Mouse (Mus musculus) hindbrain, embryonic 13.5 days (tissue): Measurements from ENCODE around the gene Tfeb. TPM values are rescaled to one million over a fixed set of nuclear protein-coding genes. Genes with fewer than 3 reads are reported as not detected.

Experiments used
- ATAC-seq: fragments of 200-750 bp; cut with Nextera tagmentation; 2 replicates; pipeline ENCODE4 v1.8.0; 2017; ENCODE audit warnings: moderate TSS enrichment; ENCODE audit not compliant: low FRiP score
- H3K27ac ChIP-seq: fragments of 300-500 bp; sonication (generic); 2 replicates; pipeline ENCODE4 v1.5.1; 2015; ENCODE audit warnings: inconsistent platforms, mild to moderate bottlenecking, moderate library complexity
- H3K27me3 ChIP-seq: fragments of 300-500 bp; sonication (generic); 2 replicates; pipeline ENCODE4 v1.6.1; 2015; ENCODE audit warnings: mild to moderate bottlenecking, inconsistent platforms
- H3K36me3 ChIP-seq: fragments of 300-500 bp; sonication (generic); 2 replicates; pipeline ENCODE4 v1.6.1; 2015; ENCODE audit warnings: mild to moderate bottlenecking, inconsistent platforms
- H3K4me1 ChIP-seq: fragments of 300-500 bp; sonication (generic); replicated peaks from 2 replicates; pipeline ENCODE4 v1.6.1; 2015; ENCODE audit warnings: inconsistent platforms
- H3K4me2 ChIP-seq: fragments of 300-500 bp; sonication (generic); 2 replicates; pipeline ENCODE4 v1.6.1; 2015; ENCODE audit warnings: inconsistent platforms, mild to moderate bottlenecking, moderate library complexity
- H3K4me3 ChIP-seq: fragments of 300-500 bp; sonication (generic); 2 replicates; pipeline ENCODE4 v1.5.1; 2015; ENCODE audit warnings: mild to moderate bottlenecking, inconsistent platforms
- H3K9ac ChIP-seq: fragments of 300-500 bp; sonication (generic); 2 replicates; pipeline ENCODE4 v1.6.1; 2015; ENCODE audit warnings: mild to moderate bottlenecking, inconsistent platforms
- H3K9me3 ChIP-seq: fragments of 300-500 bp; sonication (generic); 2 replicates; pipeline ENCODE4 v1.6.1; 2016; ENCODE audit warnings: inconsistent platforms
- WGBS: fragments of 180-500 bp; shearing (Covaris S2); methylation state at CpG from one replicate; pipeline ENCODE4 v1.1.7; 2015; 5-methylcytosine and 5-hydroxymethylcytosine counted together
- polyA plus RNA-seq: library from polyadenylated mRNA; unstranded; fragments of >200 nt; fragmentation: Nextera tagmentation; extraction: Ambion mirVana; gene quantifications from 2 replicates; pipeline ENCODE4 v1.2.1, GENCODE M21; 2015

The Tfeb gene
- 2.8 and 3.3 TPM in 2 replicates for polyA plus RNA-seq

DNA sequence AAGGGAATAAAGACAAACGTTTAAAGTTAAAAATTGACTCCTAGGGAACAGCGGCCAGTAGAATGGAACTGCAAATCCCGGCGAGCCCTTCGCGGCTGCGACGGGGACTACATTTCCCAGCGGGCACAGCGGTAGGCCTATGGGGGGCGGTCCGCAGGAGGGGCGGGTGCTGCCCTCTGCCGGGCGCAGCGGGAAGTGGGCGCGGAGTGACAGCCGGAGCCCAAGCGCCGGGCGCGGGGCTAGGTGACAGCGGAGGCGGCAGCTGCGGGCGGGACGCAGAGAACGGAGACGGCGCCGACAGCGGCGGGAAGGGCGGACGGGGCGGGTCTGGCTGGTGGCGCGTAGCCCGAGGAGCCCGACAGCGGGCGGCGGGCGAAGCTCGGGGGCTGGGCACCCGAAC is at the start of gene Tfeb:
Gene Tfeb (plus strand): TSS at position 175 of the 400 bp plus-strand sequence.
- no peak within 1 kb of the TSS for H3K27ac ChIP-seq
- H3K4me3 ChIP-seq, result peak within 1 kb of the TSS; percentile 55
- no peaks in the 10 kb centered on the region for H3K9me3 ChIP-seq
- H3K9ac ChIP-seq, result peak within 1 kb of the TSS; percentile 65
- H3K36me3 ChIP-seq, result no peaks in the 10 kb centered on the region
- WGBS, result under 1% methylated on average over 42 of the region's 47 CpGs
- peaks cover 28% of the 10 kb centered on the region for H3K4me1 ChIP-seq
- H3K4me2 ChIP-seq, result peak within 1 kb of the TSS; percentile 86
- peaks cover 51% of the 10 kb centered on the region for H3K27me3 ChIP-seq
- peak; percentile 81 for ATAC-seq

DNA sequence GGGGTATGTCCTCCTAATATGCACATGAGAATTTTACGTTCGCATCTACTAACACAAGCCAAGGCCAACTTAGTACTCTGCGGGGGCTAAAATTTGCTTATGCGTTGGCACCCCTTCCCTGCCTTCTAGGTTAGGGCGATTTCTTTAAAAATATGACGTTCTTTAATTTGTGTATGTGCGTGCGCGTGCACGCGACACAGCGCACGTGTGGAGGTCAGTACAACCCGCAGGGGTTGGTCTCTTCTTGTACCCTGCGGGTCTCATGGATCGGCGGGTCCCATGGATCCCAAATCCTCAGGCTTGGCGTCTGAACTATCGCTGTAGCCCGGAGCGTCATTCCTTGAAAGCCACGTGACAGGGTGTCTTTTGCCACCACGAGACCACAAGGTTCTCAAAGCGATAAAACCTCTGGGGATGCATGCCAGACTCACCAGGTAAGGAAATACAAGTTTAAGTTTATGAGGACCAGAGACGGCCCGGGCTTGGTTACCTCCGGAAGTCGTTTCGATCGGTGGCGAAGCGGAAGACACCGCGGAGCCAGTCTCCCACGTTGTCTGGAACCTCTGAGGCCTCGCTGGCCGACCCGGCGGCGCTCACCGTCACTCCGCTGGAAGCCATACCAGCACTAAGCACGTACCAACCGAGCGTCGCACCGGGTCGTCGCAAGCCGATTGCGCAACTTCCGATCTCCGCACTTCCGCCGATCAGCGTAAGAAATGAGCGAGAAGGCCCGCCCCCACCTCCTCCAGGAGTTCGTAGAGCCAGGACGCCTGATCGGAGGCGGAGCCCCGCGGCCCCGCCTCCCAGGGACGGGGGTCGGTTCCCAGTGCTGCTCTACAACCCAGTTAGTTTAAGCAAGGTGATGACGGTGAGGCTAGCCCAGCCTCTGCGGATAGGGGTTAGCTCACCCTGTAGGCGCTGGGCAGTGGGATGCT is 49.2 kb upstream of the Tfeb start:
- 1% methylated on average over 70 of the region's 70 CpGs for WGBS
- H3K4me3 ChIP-seq, result peak overlapping the region; percentile 72
- peaks cover 34% of the 10 kb centered on the region for H3K4me1 ChIP-seq
- ATAC-seq, result peak; percentile 92
- 0 out of 2 replicates have a peak, but pooled peaks cover 15% of the 10 kb centered on the region for H3K27me3 ChIP-seq
- H3K9me3 ChIP-seq, result no peaks in the 10 kb centered on the region
- H3K9ac ChIP-seq, result peak overlapping the region; percentile 90
- H3K36me3 ChIP-seq, result peaks cover 35% of the 10 kb centered on the region
- H3K27ac ChIP-seq, result peak overlapping the region; percentile 91
- peak overlapping the region; percentile 77 for H3K4me2 ChIP-seq

DNA sequence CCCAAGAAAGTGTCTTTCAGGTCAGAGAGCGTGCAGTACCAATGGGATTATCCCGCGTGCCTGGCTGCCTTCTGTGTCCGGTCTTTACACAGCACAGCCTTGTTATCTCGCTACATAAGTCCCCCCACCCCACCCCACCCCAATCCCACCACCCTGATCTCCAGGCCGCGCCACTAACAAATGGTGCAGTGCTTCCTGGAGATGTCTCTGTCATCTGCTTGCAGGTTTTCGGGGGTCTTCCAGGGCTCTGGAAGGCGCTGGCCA is 48.6 kb upstream of the Tfeb start, which contains the start of gene Tomm6:
Gene Tomm6 (minus strand): TSS at position 43 of the 264 bp plus-strand sequence.
- H3K4me2 ChIP-seq, result peak within 1 kb of the TSS; percentile 77
- peak within 1 kb of the TSS; percentile 72 for H3K4me3 ChIP-seq
- WGBS, result 0% methylated on average over 9 of the region's 9 CpGs
- peak within 1 kb of the TSS; percentile 90 for H3K9ac ChIP-seq
- H3K27me3 ChIP-seq, result peaks cover 21% of the 10 kb centered on the region
- peaks cover 34% of the 10 kb centered on the region for H3K4me1 ChIP-seq
- no peaks in the 10 kb centered on the region for H3K9me3 ChIP-seq
- H3K36me3 ChIP-seq, result peaks cover 29% of the 10 kb centered on the region
- no peak for ATAC-seq
- H3K27ac ChIP-seq, result peak within 1 kb of the TSS; percentile 91

DNA sequence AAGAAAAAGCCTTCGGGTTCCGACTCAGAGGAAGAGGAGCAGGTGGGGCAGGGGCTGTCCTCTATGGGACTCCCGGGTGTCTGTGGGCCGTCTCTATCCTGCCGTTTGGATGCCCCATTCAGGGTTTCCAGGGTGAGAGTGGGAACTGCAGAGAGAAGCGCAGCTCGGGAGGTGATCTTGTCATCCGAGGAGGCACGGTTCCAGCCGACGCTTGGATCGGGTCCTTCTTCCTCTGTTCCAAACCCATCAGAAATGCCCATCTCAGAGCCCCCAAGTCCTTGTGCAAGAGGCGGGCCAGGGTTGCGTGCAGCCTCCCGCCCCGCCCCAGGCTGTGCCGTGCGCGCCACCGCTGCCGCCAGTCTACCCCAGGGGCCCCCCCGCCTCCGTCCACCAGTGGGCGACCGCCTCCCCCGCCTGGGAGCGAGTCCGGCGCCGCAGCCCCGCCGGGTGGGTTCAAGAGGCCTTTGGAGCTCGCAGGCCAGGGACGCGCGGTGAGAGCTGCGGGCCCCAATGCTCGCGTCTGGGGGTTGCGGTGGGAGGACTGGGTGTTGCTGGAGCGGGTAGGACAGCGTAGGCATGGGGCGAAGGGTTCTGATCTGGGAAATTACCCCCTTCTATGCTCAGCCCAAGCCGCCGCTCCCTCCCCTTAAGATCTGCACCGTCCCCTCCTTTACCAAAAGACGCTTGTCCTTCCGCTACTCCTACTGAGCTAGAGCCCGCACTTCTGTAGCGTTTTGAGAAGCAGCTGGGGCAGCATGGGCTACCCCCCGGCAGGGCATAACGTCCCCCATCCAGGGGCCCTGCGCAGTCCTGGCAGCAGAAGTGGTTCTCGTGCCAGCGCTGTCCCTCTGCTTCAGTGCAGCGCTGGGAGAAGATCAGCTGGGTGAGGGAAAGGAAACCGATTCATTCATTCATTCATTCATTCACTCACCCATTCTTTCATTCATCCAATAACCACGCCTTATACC is 47.9 kb upstream of the Tfeb start, which contains the start of gene Frs3:
Gene Frs3 (plus strand): TSS at position 423 of the 968 bp plus-strand sequence.
- peak; percentile 62 for ATAC-seq
- peak within 1 kb of the TSS; percentile 90 for H3K9ac ChIP-seq
- under 1% methylated on average over 57 of the region's 58 CpGs for WGBS
- peak within 1 kb of the TSS; percentile 77 for H3K4me2 ChIP-seq
- peaks cover 26% of the 10 kb centered on the region for H3K27me3 ChIP-seq
- H3K36me3 ChIP-seq, result peaks cover 23% of the 10 kb centered on the region
- no peaks in the 10 kb centered on the region for H3K9me3 ChIP-seq
- peaks cover 37% of the 10 kb centered on the region for H3K4me1 ChIP-seq
- peak within 1 kb of the TSS; percentile 72 for H3K4me3 ChIP-seq
- H3K27ac ChIP-seq, result peak within 1 kb of the TSS; percentile 91

- Histone ChIP-seq H3K4me3 (peak overlapping the region; percentile 72), H3K4me2 (peak overlapping the region; percentile 77), H3K4me1 (peaks cover 43% of the 10 kb centered on the region), H3K27me3 (peaks cover 26% of the 10 kb centered on the region), H3K27ac (no peak overlapping the region), H3K9ac (no peak overlapping the region), H3K36me3 (peaks cover 13% of the 10 kb centered on the region), H3K9me3 (no peaks in the 10 kb centered on the region)
- no peak for ATAC-seq
- WGBS, result 83% methylated on average over 8 of the region's 8 CpGs
Measured at GRCm38 (mm10) chr17:47689894-47690293, 46.9 kb upstream of the Tfeb start.

GRCm38 (mm10) chr17:47691650-47692049 is 45.2 kb upstream of the Tfeb start:
- no peaks in the 10 kb centered on the region for H3K9me3 ChIP-seq
- 85% methylated on average over 3 of the region's 3 CpGs for WGBS
- ATAC-seq, result no peak

GRCm38 (mm10) chr17:47693671-47694441 is 43.0 kb upstream of the Tfeb start:
- WGBS, result 41% methylated on average over 12 of the region's 13 CpGs
- Histone ChIP-seq H3K4me1 (peaks cover 34% of the 10 kb centered on the region), H3K36me3 (peaks cover 4% of the 10 kb centered on the region; the same call in 1 of the 2 replicates), H3K9ac (peak overlapping the region; percentile 93), H3K9me3 (no peaks in the 10 kb centered on the region), H3K27me3 (peaks cover 26% of the 10 kb centered on the region), H3K27ac (peak overlapping the region; percentile 83), H3K4me3 (peak overlapping the region; percentile 75), H3K4me2 (peak overlapping the region; percentile 72)
- ATAC-seq, result no peak

More at GRCm38 (mm10) chr17:47691650-47692049, 45.2 kb upstream of the Tfeb start:
- Histone ChIP-seq H3K27me3 (peaks cover 26% of the 10 kb centered on the region), H3K4me1 (peaks cover 42% of the 10 kb centered on the region), H3K27ac (no peak overlapping the region), H3K4me2 (no peak overlapping the region), H3K4me3 (no peak overlapping the region), H3K36me3 (no peaks in the 10 kb centered on the region), H3K9ac (no peak overlapping the region)

GRCm38 (mm10) chr17:47694442-47694502 is 42.6 kb upstream of the Tfeb start, which contains the start of gene Gm21981:
Gene Gm21981 (minus strand): TSS chr17:47694455.
- no peak for ATAC-seq
- no peaks in the 10 kb centered on the region for H3K9me3 ChIP-seq
- H3K27ac ChIP-seq, result peak within 1 kb of the TSS; percentile 83
- WGBS, result 0% methylated on average over 3 of the region's 3 CpGs
- H3K4me3 ChIP-seq, result peak within 1 kb of the TSS; percentile 75
- H3K36me3 ChIP-seq, result peaks cover 8% of the 10 kb centered on the region
- peaks cover 26% of the 10 kb centered on the region for H3K27me3 ChIP-seq
- H3K9ac ChIP-seq, result peak within 1 kb of the TSS; percentile 93
- H3K4me2 ChIP-seq, result peak within 1 kb of the TSS; percentile 72
- peaks cover 30% of the 10 kb centered on the region for H3K4me1 ChIP-seq

DNA sequence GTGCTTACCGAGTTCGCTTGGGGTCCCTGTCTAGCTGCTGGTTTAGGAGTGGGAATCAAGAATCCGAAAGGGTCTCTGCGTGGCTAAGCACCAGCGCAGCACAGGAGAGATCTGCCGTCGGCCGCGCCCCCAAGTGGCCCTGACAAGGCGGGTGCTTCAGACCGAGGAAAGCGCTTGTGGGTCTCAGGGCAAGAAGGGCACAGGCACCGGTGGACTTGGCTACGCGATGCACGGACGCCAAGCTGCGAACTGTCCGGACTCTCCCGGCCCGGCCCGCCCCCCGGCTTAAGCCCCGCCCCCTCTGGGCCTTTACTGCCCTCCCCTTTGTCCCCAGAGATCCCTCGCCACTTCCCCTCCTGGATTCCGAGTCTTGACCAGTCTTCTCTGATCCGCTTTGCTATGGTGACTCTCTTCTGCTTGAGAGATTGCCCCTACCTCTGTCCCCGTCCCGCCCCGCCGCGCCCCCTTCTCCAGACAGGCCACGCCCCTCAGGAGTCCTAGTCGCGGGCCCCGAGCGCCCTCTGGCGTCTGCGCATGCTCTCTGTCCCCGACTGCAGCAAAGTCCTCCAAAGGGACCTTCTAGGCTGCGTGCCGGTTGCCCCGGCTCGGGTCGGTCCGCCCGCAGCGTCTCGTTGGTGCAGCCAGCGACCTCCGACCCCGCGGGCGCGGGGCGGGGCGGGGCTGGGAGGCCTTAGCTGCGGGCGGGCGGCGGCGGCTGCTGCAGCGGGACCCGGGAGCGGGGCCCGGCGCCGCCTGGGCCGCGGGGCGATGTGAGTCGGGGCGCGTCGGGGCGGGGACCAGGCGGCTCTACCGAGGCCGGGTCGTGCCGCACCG is 42.1 kb upstream of the Tfeb start, which contains the start of gene Prickle4:
Gene Prickle4 (minus strand): TSS at position 234 of the 834 bp plus-strand sequence.
- Histone ChIP-seq H3K9me3 (no peaks in the 10 kb centered on the region), H3K36me3 (peaks cover 13% of the 10 kb centered on the region), H3K27ac (peak within 1 kb of the TSS; percentile 83), H3K4me3 (peak within 1 kb of the TSS; percentile 75), H3K4me2 (peak within 1 kb of the TSS; percentile 72), H3K4me1 (peaks cover 25% of the 10 kb centered on the region), H3K9ac (peak within 1 kb of the TSS; percentile 93), H3K27me3 (peaks cover 26% of the 10 kb centered on the region)
- under 1% methylated on average over 75 of the region's 82 CpGs for WGBS
- peak; percentile 95 for ATAC-seq

DNA sequence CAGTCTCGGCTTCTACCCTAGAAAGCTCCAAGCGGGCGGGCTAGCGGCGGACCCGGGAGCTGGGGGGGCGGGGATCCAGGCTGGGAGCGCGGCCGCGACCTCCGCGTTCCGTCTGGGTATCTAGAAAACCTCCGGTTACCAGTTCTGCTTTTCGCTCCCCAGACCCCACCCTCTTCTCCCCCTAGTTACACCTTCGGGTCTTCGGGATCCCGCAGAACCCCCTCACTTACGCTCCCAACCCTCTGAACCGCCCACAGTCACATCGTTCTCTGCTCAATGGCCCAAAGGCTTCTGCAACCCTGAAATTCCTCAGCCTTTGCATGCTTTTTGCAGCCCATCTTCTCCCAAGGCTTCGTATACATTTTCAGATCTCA is 41.5 kb upstream of the Tfeb start:
- peaks cover 21% of the 10 kb centered on the region for H3K27me3 ChIP-seq
- H3K4me1 ChIP-seq, result peaks cover 19% of the 10 kb centered on the region
- H3K36me3 ChIP-seq, result peaks cover 19% of the 10 kb centered on the region
- H3K9me3 ChIP-seq, result no peaks in the 10 kb centered on the region
- H3K4me3 ChIP-seq, result peak overlapping the region; percentile 75
- peak overlapping the region; percentile 83 for H3K27ac ChIP-seq
- H3K4me2 ChIP-seq, result peak overlapping the region; percentile 72
- ATAC-seq, result no peak; the same call in 1 of the 2 replicates
- peak overlapping the region; percentile 93 for H3K9ac ChIP-seq
- under 1% methylated on average over 21 of the region's 23 CpGs for WGBS

DNA sequence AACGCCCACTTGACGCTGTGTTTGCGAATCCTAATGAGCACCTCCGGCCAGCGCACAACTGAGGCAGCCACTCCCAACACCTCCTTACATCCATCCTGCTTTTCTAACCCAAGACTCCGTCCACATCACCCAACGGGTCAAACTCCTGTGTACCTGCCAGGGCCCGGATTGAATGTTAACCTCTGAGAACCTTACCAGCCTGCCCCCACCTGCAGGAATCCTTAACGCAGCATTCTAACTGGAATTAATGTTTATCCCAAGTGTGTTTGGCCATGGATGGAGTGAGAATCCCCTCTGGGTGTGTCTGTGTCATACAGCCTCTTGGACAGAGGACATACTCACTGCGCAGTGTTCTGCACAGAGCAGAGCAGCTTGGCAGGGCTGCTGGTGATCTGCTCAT is 38.7 kb upstream of the Tfeb start:
- Histone ChIP-seq H3K36me3 (peaks cover 44% of the 10 kb centered on the region), H3K4me2 (no peak overlapping the region), H3K4me1 (peaks cover 17% of the 10 kb centered on the region), H3K27me3 (peaks cover 21% of the 10 kb centered on the region), H3K9me3 (no peaks in the 10 kb centered on the region), H3K27ac (no peak overlapping the region), H3K9ac (no peak overlapping the region), H3K4me3 (no peak overlapping the region)
- ATAC-seq, result no peak
- 88% methylated on average over 10 of the region's 10 CpGs for WGBS
